Mouse (Mus musculus): ENCODE results near the gene Glod4. TPM values are rescaled to one million over a fixed set of nuclear protein-coding genes. Genes with fewer than 3 reads are reported as not detected.

The Glod4 gene
- 79.7 and 81.5 TPM in 2 replicates for polyA plus RNA-seq (2016; fragmentation: Nextera tagmentation; extraction: Ambion mirVana)

DNA sequence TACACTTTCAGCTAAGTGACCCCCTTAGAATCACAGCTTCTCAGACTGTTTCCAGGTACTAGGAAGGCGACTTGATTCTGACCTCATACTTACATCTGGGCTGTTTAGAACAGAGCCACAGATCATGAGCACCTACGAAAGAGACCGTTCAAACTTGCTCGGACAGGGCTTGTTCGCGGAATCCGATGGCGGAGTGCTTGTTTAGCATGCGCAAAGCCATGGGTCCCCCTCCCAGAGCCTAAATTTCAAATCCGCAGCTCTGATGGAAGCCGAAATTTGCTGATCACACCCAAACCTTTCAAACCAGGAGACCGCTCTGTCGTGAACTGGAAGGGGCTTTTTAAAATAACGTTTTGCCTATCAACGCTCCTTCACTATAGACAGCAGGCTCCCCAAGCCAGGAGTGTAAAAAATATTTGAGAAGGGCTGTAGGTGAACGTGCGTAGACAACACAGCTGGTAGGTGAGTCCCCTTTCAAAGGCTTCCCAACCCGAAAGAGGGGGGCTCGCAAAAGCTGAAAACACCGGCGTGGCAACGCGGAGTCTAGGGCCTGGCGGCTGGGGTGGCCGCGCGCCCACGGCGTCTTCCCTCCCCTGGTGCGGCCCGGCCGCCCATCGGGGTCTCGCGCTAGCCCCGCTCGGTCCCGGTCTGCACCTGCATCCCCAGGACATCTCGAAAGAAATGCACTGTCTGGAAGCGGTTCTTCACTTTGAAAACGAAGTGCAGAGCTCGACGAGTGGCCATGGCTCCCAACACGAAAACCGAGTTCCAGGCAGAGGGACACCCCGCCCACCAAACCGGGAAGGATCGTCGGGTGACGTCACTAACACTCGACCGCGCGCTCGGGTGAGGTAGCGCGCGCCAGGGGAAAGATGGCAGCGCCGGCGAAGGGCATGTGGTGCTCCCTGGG lies at the start of gene Glod4, which contains the start of gene Mrm3:
TSS of gene Glod4 (minus strand) at position 825 of the 910 bp plus-strand sequence.
TSS of gene Mrm3 (plus strand) at position 815 of the 910 bp plus-strand sequence.
- Histone ChIP-seq H3K4me1 (peaks cover 21% of the 10 kb centered on the region), H3K27ac (peak within 1 kb of the TSS; percentile 45), H3K27me3 (replicated peaks) (no peaks in the 10 kb centered on the region), H3K9me3 (replicated peaks) (no peaks in the 10 kb centered on the region), H3K36me3 (peaks cover 47% of the 10 kb centered on the region), H3K4me2 (peak within 1 kb of the TSS; percentile 77), H3K4me3 (peak within 1 kb of the TSS; percentile 85), H3K9ac (peak within 1 kb of the TSS; percentile 83)
- WGBS (ENCODE audit: insufficient replicate concordance) = under 1% methylated on average over 61 of the region's 61 CpGs
- peak; percentile 85 for ATAC-seq

- Histone ChIP-seq H3K27ac (no peak overlapping the region), H3K27me3 (replicated peaks) (no peaks in the 10 kb centered on the region; the same call in 1 of the 2 replicates), H3K9me3 (replicated peaks) (no peaks in the 10 kb centered on the region), H3K4me3 (no peak overlapping the region), H3K9ac (no peak overlapping the region), H3K36me3 (no peaks in the 10 kb centered on the region), H3K4me1 (peaks cover 8% of the 10 kb centered on the region), H3K4me2 (no peak overlapping the region)
- 78% methylated on average over 6 of the region's 6 CpGs for WGBS (ENCODE audit: insufficient replicate concordance)
- no peak for ATAC-seq
These were observed 49.3 kb upstream of the Glod4 start for GRCm38 (mm10) chr11:76292831-76293230.

- H3K4me3 ChIP-seq = no peak overlapping the region
- no peak overlapping the region for H3K27ac ChIP-seq
- WGBS (ENCODE audit: insufficient replicate concordance) = 61% methylated on average over 15 of the region's 15 CpGs
- no peaks in the 10 kb centered on the region; the same call in 1 of the 2 replicates for H3K27me3 ChIP-seq (replicated peaks)
- peaks cover 8% of the 10 kb centered on the region for H3K4me1 ChIP-seq
- H3K9me3 ChIP-seq (replicated peaks) = no peaks in the 10 kb centered on the region
- H3K36me3 ChIP-seq = no peaks in the 10 kb centered on the region
- no peak overlapping the region for H3K4me2 ChIP-seq
- ATAC-seq = no peak
- no peak overlapping the region for H3K9ac ChIP-seq
These were observed 48.9 kb upstream of the Glod4 start for GRCm38 (mm10) chr11:76292398-76292797.

GRCm38 (mm10) chr11:76291960-76292359 lies 48.4 kb upstream of the Glod4 start:
- no peaks in the 10 kb centered on the region for H3K36me3 ChIP-seq

GRCm38 (mm10) chr11:76290367-76290766 lies 46.8 kb upstream of the Glod4 start:
- 42% methylated on average over 11 of the region's 11 CpGs for WGBS (ENCODE audit: insufficient replicate concordance)
- H3K4me3 ChIP-seq = no peak overlapping the region
- no peak for ATAC-seq
- H3K9ac ChIP-seq = no peak overlapping the region
- no peak overlapping the region for H3K27ac ChIP-seq
- H3K36me3 ChIP-seq = no peaks in the 10 kb centered on the region
- H3K4me2 ChIP-seq = no peak overlapping the region
- H3K27me3 ChIP-seq (replicated peaks) = no peaks in the 10 kb centered on the region; the same call in 1 of the 2 replicates
- peaks cover 25% of the 10 kb centered on the region for H3K4me1 ChIP-seq
- H3K9me3 ChIP-seq (replicated peaks) = no peaks in the 10 kb centered on the region

More at GRCm38 (mm10) chr11:76291960-76292359, 48.4 kb upstream of the Glod4 start:
- Histone ChIP-seq H3K4me1 (peaks cover 12% of the 10 kb centered on the region), H3K4me2 (no peak overlapping the region), H3K4me3 (no peak overlapping the region), H3K27ac (no peak overlapping the region), H3K9me3 (replicated peaks) (no peaks in the 10 kb centered on the region), H3K9ac (no peak overlapping the region), H3K27me3 (replicated peaks) (no peaks in the 10 kb centered on the region; the same call in 1 of the 2 replicates)
- WGBS (ENCODE audit: insufficient replicate concordance) = 68% methylated on average over 4 of the region's 4 CpGs
- no peak for ATAC-seq

DNA sequence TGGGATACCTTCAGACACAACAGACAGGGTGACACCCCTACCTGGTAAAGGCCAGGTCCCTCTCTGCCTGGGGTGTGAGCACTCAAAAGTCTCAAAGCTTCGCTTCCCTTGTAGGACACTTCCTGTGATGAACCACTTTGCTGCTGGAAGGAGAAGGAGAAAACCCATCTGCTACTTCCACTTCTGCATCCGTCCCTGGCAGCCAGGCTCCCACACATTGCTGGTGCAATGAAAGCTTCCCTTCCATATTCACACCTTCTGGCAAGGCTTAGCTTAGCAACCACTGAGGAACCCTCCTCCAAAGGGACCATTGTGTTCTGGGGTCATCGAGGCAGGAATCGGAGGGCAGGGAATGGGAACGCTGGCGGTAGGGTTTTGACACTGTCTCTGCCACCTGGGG lies 45.1 kb upstream of the Glod4 start:
- H3K9ac ChIP-seq = no peak overlapping the region
- 67% methylated on average over 6 of the region's 6 CpGs for WGBS (ENCODE audit: insufficient replicate concordance)

GRCm38 (mm10) chr11:76287301-76287700 lies 43.8 kb upstream of the Glod4 start:
- Histone ChIP-seq H3K4me1 (peaks cover 19% of the 10 kb centered on the region), H3K9me3 (replicated peaks) (no peaks in the 10 kb centered on the region), H3K4me2 (no peak overlapping the region), H3K9ac (no peak overlapping the region), H3K27me3 (replicated peaks) (no peaks in the 10 kb centered on the region; the same call in 1 of the 2 replicates), H3K4me3 (no peak overlapping the region), H3K27ac (no peak overlapping the region), H3K36me3 (no peaks in the 10 kb centered on the region)
- 62% methylated on average over 10 of the region's 10 CpGs for WGBS (ENCODE audit: insufficient replicate concordance)
- no peak for ATAC-seq

More for the DNA sequence above, 45.1 kb upstream of the Glod4 start:
- Histone ChIP-seq H3K27ac (no peak overlapping the region), H3K27me3 (replicated peaks) (no peaks in the 10 kb centered on the region; the same call in 1 of the 2 replicates), H3K4me3 (no peak overlapping the region), H3K36me3 (no peaks in the 10 kb centered on the region), H3K4me1 (peaks cover 25% of the 10 kb centered on the region), H3K9me3 (replicated peaks) (no peaks in the 10 kb centered on the region), H3K4me2 (no peak overlapping the region)
- ATAC-seq = no peak

DNA sequence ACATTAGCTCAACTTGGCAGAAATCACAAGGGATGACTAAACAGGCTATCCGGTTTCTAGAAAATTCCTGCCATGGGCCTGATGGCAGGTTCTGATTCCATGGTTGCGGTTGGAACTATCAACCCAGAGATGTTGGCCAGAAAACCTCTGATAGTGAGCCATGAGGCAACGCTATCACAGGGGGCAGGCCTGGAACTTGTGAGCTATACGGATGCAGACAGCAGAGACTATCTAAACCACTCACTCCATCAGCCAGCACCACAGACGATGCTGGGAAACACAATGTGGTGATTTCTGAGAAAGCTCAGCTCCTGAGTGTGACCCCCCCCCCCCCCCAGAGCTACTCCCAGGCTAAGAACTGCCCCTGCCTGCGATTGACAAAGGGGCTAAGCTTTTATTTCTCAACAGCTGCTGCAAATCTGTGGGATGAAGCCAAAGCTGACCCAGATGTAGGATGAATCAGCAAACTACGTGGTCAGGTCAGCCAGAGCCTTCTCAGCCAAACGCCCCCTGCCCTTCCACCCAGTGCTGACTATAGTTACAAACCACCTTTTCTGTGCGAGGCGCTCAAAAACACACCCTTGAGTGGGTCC lies 43.1 kb upstream of the Glod4 start:
- WGBS (ENCODE audit: insufficient replicate concordance) = 35% methylated on average over 10 of the region's 10 CpGs
- Histone ChIP-seq H3K9me3 (replicated peaks) (no peaks in the 10 kb centered on the region), H3K27me3 (replicated peaks) (no peaks in the 10 kb centered on the region; the same call in 1 of the 2 replicates), H3K27ac (no peak overlapping the region), H3K4me2 (no peak overlapping the region), H3K4me3 (no peak overlapping the region), H3K9ac (no peak overlapping the region), H3K36me3 (no peaks in the 10 kb centered on the region), H3K4me1 (peaks cover 18% of the 10 kb centered on the region)
- no peak for ATAC-seq

- no peak for ATAC-seq
- WGBS (ENCODE audit: insufficient replicate concordance) = 43% methylated on average over 7 of the region's 7 CpGs
These were observed 42.0 kb upstream of the Glod4 start for GRCm38 (mm10) chr11:76285431-76286075.

GRCm38 (mm10) chr11:76283841-76284240 lies 40.3 kb upstream of the Glod4 start:
- no peak overlapping the region for H3K4me2 ChIP-seq
- H3K27ac ChIP-seq = no peak overlapping the region
- whole genome bisulfite sequencing (ENCODE audit: insufficient replicate concordance) = 82% methylated on average over 6 of the region's 6 CpGs
- H3K4me1 ChIP-seq = peaks cover 18% of the 10 kb centered on the region
- ATAC-seq = no peak
- no peaks in the 10 kb centered on the region for H3K27me3 ChIP-seq (replicated peaks)
- H3K9me3 ChIP-seq (replicated peaks) = no peaks in the 10 kb centered on the region
- no peaks in the 10 kb centered on the region for H3K36me3 ChIP-seq
- no peak overlapping the region for H3K9ac ChIP-seq
- no peak overlapping the region for H3K4me3 ChIP-seq

More at GRCm38 (mm10) chr11:76285431-76286075, 42.0 kb upstream of the Glod4 start:
- H3K9ac ChIP-seq = no peak overlapping the region
- no peak overlapping the region for H3K27ac ChIP-seq
- H3K4me3 ChIP-seq = no peak overlapping the region
- H3K27me3 ChIP-seq (replicated peaks) = no peaks in the 10 kb centered on the region; the same call in 1 of the 2 replicates
- peaks cover 18% of the 10 kb centered on the region for H3K4me1 ChIP-seq
- no peaks in the 10 kb centered on the region for H3K9me3 ChIP-seq (replicated peaks)
- H3K4me2 ChIP-seq = no peak overlapping the region
- H3K36me3 ChIP-seq = no peaks in the 10 kb centered on the region

- H3K4me2 ChIP-seq = no peak overlapping the region
- no peaks in the 10 kb centered on the region for H3K4me1 ChIP-seq
- H3K9me3 ChIP-seq (replicated peaks) = no peaks in the 10 kb centered on the region
- H3K4me3 ChIP-seq = no peak overlapping the region
- H3K9ac ChIP-seq = no peak overlapping the region
- ATAC-seq = no peak
- no peak overlapping the region for H3K27ac ChIP-seq
- no peaks in the 10 kb centered on the region for H3K36me3 ChIP-seq
- 43% methylated on average over 2 of the region's 2 CpGs for WGBS (ENCODE audit: insufficient replicate concordance)
- H3K27me3 ChIP-seq (replicated peaks) = no peaks in the 10 kb centered on the region
These were observed 36.4 kb upstream of the Glod4 start for GRCm38 (mm10) chr11:76279971-76280370.

All from liver, embryonic 12.5 days (tissue).